In genomic region chr16:4979755-4980380, GRCm38 (mm10) we compare ENCODE assay signal across 9 mouse cellular contexts. TPM values are rescaled to one million over a fixed set of nuclear protein-coding genes. Genes with fewer than 3 reads are reported as not detected.
A peak's percentile ranks its signal among the peaks of the same experiment; 100 is the strongest.
DNase-seq lines count a peak whose midpoint lies in the region; ATAC-seq and TF ChIP-seq lines count a peak whose summit lies in the region.
"Had no signal": no experiment of that assay in that cellular context is flagged by ENCODE, and none has a peak within 500 bp of the region (broad histone marks: within the 10 kb centered on the region; RNA-seq: fewer than 3 reads in every experiment).

No protein-coding gene starts in this region.

- H3K27me3 ChIP-seq in midbrain, embryonic 14.5 days (ENCODE audit: control insufficient read depth, insufficient read depth, low read length) = no peaks in the 10 kb centered on the region
- H3K27me3 ChIP-seq in midbrain, embryonic 10.5 days (ENCODE audit: low read depth, poor library complexity, severe bottlenecking) = no peaks in the 10 kb centered on the region
- peaks cover 8% of the 10 kb centered on the region; the same call in 1 of the 2 replicates for H3K27me3 ChIP-seq in liver, embryonic 13.5 days
- H3K27me3 ChIP-seq in small intestine, adult 2 months (ENCODE audit: control insufficient read depth, insufficient read depth, low read length) = no peaks in the 10 kb centered on the region

- H3K9ac ChIP-seq in midbrain, embryonic 14.5 days (replicated peaks; ENCODE audit: low read length) = no peak overlapping the region
- no peak overlapping the region for H3K9ac ChIP-seq in liver, embryonic 13.5 days

- TF ChIP-seq POLR2A in small intestine, adult 2 months (IDR thresholded peaks at IDR 0.05; ENCODE audit: low read depth, low read length) = no peak

- no peaks in the 10 kb centered on the region for H3K36me3 ChIP-seq in midbrain, embryonic 14.5 days (ENCODE audit: control insufficient read depth, insufficient read depth, low read length)
- no peaks in the 10 kb centered on the region for H3K36me3 ChIP-seq in midbrain, embryonic 10.5 days
- no peaks in the 10 kb centered on the region for H3K36me3 ChIP-seq in liver, embryonic 13.5 days
- H3K36me3 ChIP-seq in small intestine, adult 2 months (ENCODE audit: control insufficient read depth, insufficient read depth, low read length) = no peaks in the 10 kb centered on the region

- H3K4me1 ChIP-seq in midbrain, embryonic 14.5 days (ENCODE audit: control insufficient read depth, insufficient read depth, low read length) = no peaks in the 10 kb centered on the region
- no peaks in the 10 kb centered on the region for H3K4me1 ChIP-seq in midbrain, embryonic 10.5 days
- peaks cover 9% of the 10 kb centered on the region for H3K4me1 ChIP-seq in liver, embryonic 13.5 days (replicated peaks)
- no peaks in the 10 kb centered on the region for H3K4me1 ChIP-seq in small intestine, adult 2 months (ENCODE audit: control insufficient read depth, insufficient read depth, insufficient read length, low read length)

- H3K4me3 ChIP-seq in midbrain, embryonic 14.5 days (replicated peaks; ENCODE audit: low read depth, low read length) = no peak overlapping the region
- H3K4me3 ChIP-seq in midbrain, embryonic 10.5 days = no peak overlapping the region
- no peak overlapping the region for H3K4me3 ChIP-seq in liver, embryonic 13.5 days (replicated peaks)
- H3K4me3 ChIP-seq in small intestine, adult 2 months (ENCODE audit: low read depth, low read length) = no peak overlapping the region

- ATAC-seq in midbrain, embryonic 14.5 days (ENCODE audit: low FRiP score, low TSS enrichment) = no peak
- peak; percentile 79 to 81 for ATAC-seq in hematopoietic stem cell, adult 5-6 weeks (replicated peaks in 1 of 2; ENCODE audit: insufficient read depth in 1 of 2, low FRiP score in 2 of 2, low TSS enrichment in 1 of 2, low read depth in 1 of 2, poor library complexity in 2 of 2, severe bottlenecking in 2 of 2)
- ATAC-seq in liver, embryonic 13.5 days (ENCODE audit: low read depth) = peak; percentile 50; the same call in 1 of the 2 replicates

- DNase-seq in adrenal gland, adult (ENCODE audit: inconsistent age in 2 of 2, low spot score in 1 of 2) = peak; percentile 38 to 74
- DNase-seq in adrenal gland, postnatal 4 days (ENCODE audit: low spot score in 2 of 2) = no peak
- peak; percentile 69 for DNase-seq in midbrain, embryonic 14.5 days
- no peak for DNase-seq in midbrain, embryonic 10.5 days (ENCODE audit: low spot score)
- DNase-seq in liver, embryonic 13.5 days = no peak
- DNase-seq in frontal cortex, adult 2 months (ENCODE audit: extremely low spot score in 1 of 2, low spot score in 1 of 2) = no peak

- no peak overlapping the region for H3K4me2 ChIP-seq in midbrain, embryonic 14.5 days (ENCODE audit: low read length)
- H3K4me2 ChIP-seq in liver, embryonic 13.5 days = no peak overlapping the region

- TF ChIP-seq CTCF in small intestine, adult 2 months (IDR thresholded peaks at IDR 0.05; ENCODE audit: extremely low read depth, insufficient read length, insufficient replicate concordance, low read depth, low read length) = peak; percentile 74; the same call in 1 of the 2 replicates

- no peak overlapping the region for H3K27ac ChIP-seq in midbrain, embryonic 14.5 days (replicated peaks; ENCODE audit: low read depth, low read length)
- H3K27ac ChIP-seq in midbrain, embryonic 10.5 days (replicated peaks) = no peak overlapping the region
- H3K27ac ChIP-seq in liver, embryonic 13.5 days = no peak overlapping the region
- H3K27ac ChIP-seq in small intestine, adult 2 months (ENCODE audit: insufficient read depth, low read depth, low read length) = no peak overlapping the region

- WGBS in midbrain, embryonic 14.5 days = 69% methylated on average over 4 of the region's 4 CpGs
- 80% methylated on average over 4 of the region's 4 CpGs for WGBS in midbrain, embryonic 10.5 days
- 50% methylated on average over 4 of the region's 4 CpGs for WGBS in liver, embryonic 13.5 days (ENCODE audit: insufficient replicate concordance)
- WGBS in small intestine, adult 2 months = 70% methylated on average over 4 of the region's 4 CpGs

- H3K9me3 ChIP-seq in midbrain, embryonic 14.5 days (ENCODE audit: control insufficient read depth, low read length) = no peaks in the 10 kb centered on the region
- no peaks in the 10 kb centered on the region for H3K9me3 ChIP-seq in midbrain, embryonic 10.5 days (replicated peaks)
- no peaks in the 10 kb centered on the region for H3K9me3 ChIP-seq in liver, embryonic 13.5 days (replicated peaks)

RNA-seq across cellular contexts. Expression of gene Anks3, which starts 15.9 kb away (rescaled TPM):
- total RNA-seq in adrenal gland, postnatal 4 days (2021) = 10 to 100 TPM; 51.9 to 60.5 TPM
- polyA plus RNA-seq in midbrain, embryonic 14.5 days (2014; fragmentation: Nextera tagmentation; extraction: Ambion mirVana) = 69.8 and 70.6 TPM in 2 replicates
- polyA plus RNA-seq in midbrain, embryonic 10.5 days (2016; fragmentation: Nextera tagmentation; extraction: Ambion mirVana) = 54.5 and 62.1 TPM in 2 replicates
- total RNA-seq in hematopoietic stem cell, adult 5-6 weeks (2017) = 26.9 and 30.8 TPM in 2 replicates
- 12.1 and 13.9 TPM in 2 replicates for polyA plus RNA-seq in liver, embryonic 13.5 days (2015; fragmentation: Nextera tagmentation; extraction: Ambion mirVana)
- polyA plus RNA-seq in small intestine, adult 2 months (2012; rRNA removed) = 17.9 and 34.8 TPM in 2 replicates
- 102 and 107 TPM in 2 replicates for polyA plus RNA-seq in frontal cortex, adult 2 months (2012; rRNA removed)

RNA-seq across cellular contexts. Expression of gene Sept12, which starts 17.8 kb away (rescaled TPM):
- under 1 TPM in 1 of 2 experiments, not detected in 1; 0.22 TPM for total RNA-seq in adrenal gland, postnatal 4 days (2021)
- polyA plus RNA-seq in midbrain, embryonic 14.5 days (2014; fragmentation: Nextera tagmentation; extraction: Ambion mirVana) = not detected in 2 replicates
- polyA plus RNA-seq in midbrain, embryonic 10.5 days (2016; fragmentation: Nextera tagmentation; extraction: Ambion mirVana) = not detected in 2 replicates
- not detected in 2 replicates for total RNA-seq in hematopoietic stem cell, adult 5-6 weeks (2017)
- polyA plus RNA-seq in liver, embryonic 13.5 days (2015; fragmentation: Nextera tagmentation; extraction: Ambion mirVana) = not detected in 2 replicates
- polyA plus RNA-seq in small intestine, adult 2 months (2012; rRNA removed) = 0.15 TPM in 1 of 2 replicates, not detected in the other
- not detected in 2 replicates for polyA plus RNA-seq in frontal cortex, adult 2 months (2012; rRNA removed)
- polyA plus RNA-seq: heart, embryonic 14.5 days had no signal

RNA-seq across cellular contexts. Expression of gene Smim22, which starts 27.2 kb away (rescaled TPM):
- total RNA-seq in adrenal gland, postnatal 4 days (2021) = 1 to 10 TPM in 1 of 2 experiments, not detected in 1; 2.2 TPM
- not detected in 2 replicates for polyA plus RNA-seq in midbrain, embryonic 14.5 days (2014; fragmentation: Nextera tagmentation; extraction: Ambion mirVana)
- 1.0 TPM in 1 of 2 replicates, not detected in the other for polyA plus RNA-seq in midbrain, embryonic 10.5 days (2016; fragmentation: Nextera tagmentation; extraction: Ambion mirVana)
- not detected in 2 replicates for total RNA-seq in hematopoietic stem cell, adult 5-6 weeks (2017)
- 4.6 and 6.3 TPM in 2 replicates for polyA plus RNA-seq in liver, embryonic 13.5 days (2015; fragmentation: Nextera tagmentation; extraction: Ambion mirVana)
- 173 and 472 TPM in 2 replicates for polyA plus RNA-seq in small intestine, adult 2 months (2012; rRNA removed)
- polyA plus RNA-seq in frontal cortex, adult 2 months (2012; rRNA removed) = 0.92 and 0.94 TPM in 2 replicates

RNA-seq across cellular contexts. Expression of gene Rogdi, which starts 33.5 kb away (rescaled TPM):
- 10 to 100 TPM; 54.6 to 55.0 TPM for total RNA-seq in adrenal gland, postnatal 4 days (2021)
- polyA plus RNA-seq in midbrain, embryonic 14.5 days (2014; fragmentation: Nextera tagmentation; extraction: Ambion mirVana) = 132 and 161 TPM in 2 replicates
- 68.9 and 82.6 TPM in 2 replicates for polyA plus RNA-seq in midbrain, embryonic 10.5 days (2016; fragmentation: Nextera tagmentation; extraction: Ambion mirVana)
- 5.0 and 5.3 TPM in 2 replicates for total RNA-seq in hematopoietic stem cell, adult 5-6 weeks (2017)
- 42.6 and 45.7 TPM in 2 replicates for polyA plus RNA-seq in liver, embryonic 13.5 days (2015; fragmentation: Nextera tagmentation; extraction: Ambion mirVana)
- 41.3 and 68.4 TPM in 2 replicates for polyA plus RNA-seq in small intestine, adult 2 months (2012; rRNA removed)
- polyA plus RNA-seq in frontal cortex, adult 2 months (2012; rRNA removed) = 320 and 348 TPM in 2 replicates

RNA-seq across cellular contexts. Expression of gene Nudt16l1, which starts 41.3 kb away (rescaled TPM):
- total RNA-seq in adrenal gland, postnatal 4 days (2021) = 100 to 1,000 TPM; 105 to 110 TPM
- 116 and 122 TPM in 2 replicates for polyA plus RNA-seq in midbrain, embryonic 14.5 days (2014; fragmentation: Nextera tagmentation; extraction: Ambion mirVana)
- 136 and 141 TPM in 2 replicates for polyA plus RNA-seq in midbrain, embryonic 10.5 days (2016; fragmentation: Nextera tagmentation; extraction: Ambion mirVana)
- total RNA-seq in hematopoietic stem cell, adult 5-6 weeks (2017) = 12.8 and 22.6 TPM in 2 replicates
- 53.6 and 55.1 TPM in 2 replicates for polyA plus RNA-seq in liver, embryonic 13.5 days (2015; fragmentation: Nextera tagmentation; extraction: Ambion mirVana)
- polyA plus RNA-seq in small intestine, adult 2 months (2012; rRNA removed) = 23.7 and 42.6 TPM in 2 replicates
- polyA plus RNA-seq in frontal cortex, adult 2 months (2012; rRNA removed) = 84.5 and 94.6 TPM in 2 replicates

Comparison
In these comparisons a context has a peak if more than half of its experiments do, and no peak if none do; other contexts are left out.
1. DNase-seq: peak in adrenal gland, adult (2 of 2) and midbrain, embryonic 14.5 days (single experiment); none in adrenal gland, postnatal 4 days (0 of 2), midbrain, embryonic 10.5 days (single experiment), liver, embryonic 13.5 days (single experiment) and frontal cortex, adult 2 months (0 of 2).
2. RNA of gene Smim22, which starts 27.2 kb away (polyA plus RNA-seq): 173 to 472 TPM in small intestine, adult 2 months; 4.6 to 6.3 TPM in liver, embryonic 13.5 days, 1.0 TPM in midbrain, embryonic 10.5 days, 0.92 to 0.94 TPM in frontal cortex, adult 2 months and not detected in midbrain, embryonic 14.5 days; every median in the first group is over 10 times any median in the second.